Mouse (Mus musculus): ENCODE results near the gene Olfr1047. TPM values are rescaled to one million over a fixed set of nuclear protein-coding genes. Genes with fewer than 3 reads are reported as not detected.
"Not testable (repeated sequence)": the region's sequence is repeated elsewhere in the genome, so short reads cannot be mapped to it uniquely, and the experiment has no call there.

Gene Olfr1047
- total RNA-seq (2021): not detected
- long read RNA-seq, experiment 1: 0 reads
- long read RNA-seq, experiment 2: 0 reads

GRCm38 (mm10) chr2:86231301-86231700 lies at the start of gene Olfr1047:
TSS of gene Olfr1047 (minus strand) at chr2:86231401.
- DNase-seq (ENCODE audit: low spot score): no peak

GRCm38 (mm10) chr2:86278988-86279387 lies 47.8 kb upstream of the Olfr1047 start, which contains the start of gene Olfr1051:
TSS of gene Olfr1051 (minus strand) at chr2:86279088.
- DNase-seq (ENCODE audit: low spot score): not testable (repeated sequence)

- DNase-seq (ENCODE audit: low spot score): not testable (repeated sequence)
These were observed 27.0 kb upstream of the Olfr1047 start, which contains the start of gene Olfr1049 for GRCm38 (mm10) chr2:86258228-86258627. TSS of gene Olfr1049 (minus strand) at chr2:86258328.

GRCm38 (mm10) chr2:86240189-86240588 lies 9.0 kb upstream of the Olfr1047 start, which contains the start of gene Olfr1048:
TSS of gene Olfr1048 (minus strand) at chr2:86240289.
- no peak for DNase-seq (ENCODE audit: low spot score)

- DNase-seq (ENCODE audit: low spot score): no peak
These were observed 12.0 kb downstream of the Olfr1047 start, which contains the start of gene Olfr1046 for GRCm38 (mm10) chr2:86219214-86219613. TSS of gene Olfr1046 (minus strand) at chr2:86219314.

- DNase-seq (ENCODE audit: low spot score): no peak
These were observed 28.3 kb downstream of the Olfr1047 start, which contains the start of gene Olfr1045 for GRCm38 (mm10) chr2:86202909-86203308. TSS of gene Olfr1045 (minus strand) at chr2:86203009.

GRCm38 (mm10) chr2:86195863-86196262 lies 35.3 kb downstream of the Olfr1047 start:
- no peak for DNase-seq (ENCODE audit: low spot score)

- no peak for DNase-seq (ENCODE audit: low spot score)
These were observed 45.6 kb downstream of the Olfr1047 start, which contains the start of gene Olfr52 for GRCm38 (mm10) chr2:86185583-86185982. TSS of gene Olfr52 (minus strand) at chr2:86185683.

GRCm38 (mm10) chr2:86179950-86180349 lies 51.3 kb downstream of the Olfr1047 start:
- no peak for DNase-seq (ENCODE audit: low spot score)

GRCm38 (mm10) chr2:86177720-86178119 lies 53.5 kb downstream of the Olfr1047 start, which contains the start of gene Olfr1044:
TSS of gene Olfr1044 (minus strand) at chr2:86177820.
- no peak for DNase-seq (ENCODE audit: low spot score)

Other genes starting within 250 kb of the Olfr1047 start
- not detected for gene Olfr1031, start 241.1 kb downstream of the Olfr1047 start, total RNA-seq (2021)
- not detected for gene Olfr1032, start 225.9 kb downstream of the Olfr1047 start, total RNA-seq (2021)
- gene Olfr1033, start 210.8 kb downstream of the Olfr1047 start, total RNA-seq (2021): under 1 TPM in 1 of 2 experiments, not detected in 1; 1.00 TPM
- not detected for gene Olfr1034, start 185.5 kb downstream of the Olfr1047 start, total RNA-seq (2021)
- gene Olfr1036, start 157.4 kb downstream of the Olfr1047 start, total RNA-seq (2021): not detected
- not detected for gene Olfr1037, start 144.0 kb downstream of the Olfr1047 start, total RNA-seq (2021)
- not detected for gene Olfr1039, start 95.5 kb downstream of the Olfr1047 start, total RNA-seq (2021)
- gene Olfr1040, start 84.7 kb downstream of the Olfr1047 start, total RNA-seq (2021): not detected
- gene Olfr1042, start 69.6 kb downstream of the Olfr1047 start, total RNA-seq (2021): not detected
- gene Olfr1043, start 63.9 kb downstream of the Olfr1047 start, total RNA-seq (2021): not detected
- gene Olfr1044, start 53.6 kb downstream of the Olfr1047 start, total RNA-seq (2021): not detected
- not detected for gene Olfr52, start 45.7 kb downstream of the Olfr1047 start, total RNA-seq (2021)
- gene Olfr1045, start 28.4 kb downstream of the Olfr1047 start, total RNA-seq (2021): not detected
- not detected for gene Olfr1046, start 12.1 kb downstream of the Olfr1047 start, total RNA-seq (2021)
- not detected for gene Olfr1048, start 8.9 kb upstream of the Olfr1047 start, total RNA-seq (2021)
- gene Olfr1049, start 26.9 kb upstream of the Olfr1047 start, total RNA-seq (2021): not detected
- not detected for gene Olfr1051, start 47.7 kb upstream of the Olfr1047 start, total RNA-seq (2021)
- gene Olfr1052, start 61.1 kb upstream of the Olfr1047 start, total RNA-seq (2021): not detected
- not detected for gene Olfr1053, start 83.9 kb upstream of the Olfr1047 start, total RNA-seq (2021)
- gene Olfr1054, start 104.0 kb upstream of the Olfr1047 start, total RNA-seq (2021): not detected
- not detected for gene Olfr1055, start 118.9 kb upstream of the Olfr1047 start, total RNA-seq (2021)
- gene Olfr1056, start 131.1 kb upstream of the Olfr1047 start, total RNA-seq (2021): not detected
- not detected for gene Olfr1057, start 147.0 kb upstream of the Olfr1047 start, total RNA-seq (2021)
- not detected for gene Olfr1058, start 157.2 kb upstream of the Olfr1047 start, total RNA-seq (2021)
- gene Olfr1061, start 182.6 kb upstream of the Olfr1047 start, total RNA-seq (2021): not detected
- gene Olfr1062, start 195.3 kb upstream of the Olfr1047 start, total RNA-seq (2021): not detected
- gene Olfr1065, start 219.2 kb upstream of the Olfr1047 start, total RNA-seq (2021): not detected
- not detected for gene Olfr1066, start 224.9 kb upstream of the Olfr1047 start, total RNA-seq (2021)